Mouse (Mus musculus): ENCODE data around the gene Fam24a. TPM values are rescaled to one million over a fixed set of nuclear protein-coding genes. Genes with fewer than 3 reads are reported as not detected.

Fam24a gene
- not detected in 3 replicates for total RNA-seq (2017)

- no peak for ATAC-seq (replicated peaks; ENCODE audit: insufficient number of reproducible peaks, low FRiP score, low TSS enrichment, poor library complexity, severe bottlenecking)
These were observed at the start of gene Fam24a for GRCm38 (mm10) chr7:131333564-131333963. Gene Fam24a, plus strand, starts transcription at chr7:131333864.

- ATAC-seq (replicated peaks; ENCODE audit: insufficient number of reproducible peaks, low FRiP score, low TSS enrichment, poor library complexity, severe bottlenecking), result no peak
These were observed 36.5 kb upstream of the Fam24a start for GRCm38 (mm10) chr7:131297151-131297550.

GRCm38 (mm10) chr7:131303340-131303739, 30.3 kb upstream of the Fam24a start:
- ATAC-seq (replicated peaks; ENCODE audit: insufficient number of reproducible peaks, low FRiP score, low TSS enrichment, poor library complexity, severe bottlenecking), result no peak

- ATAC-seq (replicated peaks; ENCODE audit: insufficient number of reproducible peaks, low FRiP score, low TSS enrichment, poor library complexity, severe bottlenecking), result no peak
These were observed 26.9 kb upstream of the Fam24a start for GRCm38 (mm10) chr7:131306733-131307132.

GRCm38 (mm10) chr7:131314493-131314892, 19.2 kb upstream of the Fam24a start:
- no peak for ATAC-seq (replicated peaks; ENCODE audit: insufficient number of reproducible peaks, low FRiP score, low TSS enrichment, poor library complexity, severe bottlenecking)

- no peak for ATAC-seq (replicated peaks; ENCODE audit: insufficient number of reproducible peaks, low FRiP score, low TSS enrichment, poor library complexity, severe bottlenecking)
These were observed 16.1 kb upstream of the Fam24a start for GRCm38 (mm10) chr7:131317587-131317986.

GRCm38 (mm10) chr7:131318340-131318739, 15.3 kb upstream of the Fam24a start:
- ATAC-seq (replicated peaks; ENCODE audit: insufficient number of reproducible peaks, low FRiP score, low TSS enrichment, poor library complexity, severe bottlenecking), result no peak

- ATAC-seq (replicated peaks; ENCODE audit: insufficient number of reproducible peaks, low FRiP score, low TSS enrichment, poor library complexity, severe bottlenecking), result no peak
These were observed 11.5 kb upstream of the Fam24a start, which contains the start of gene Cuzd1 for GRCm38 (mm10) chr7:131322192-131322591. Gene Cuzd1, minus strand, starts transcription at chr7:131322292.

- no peak for ATAC-seq (replicated peaks; ENCODE audit: insufficient number of reproducible peaks, low FRiP score, low TSS enrichment, poor library complexity, severe bottlenecking)
These were observed 6.6 kb upstream of the Fam24a start for GRCm38 (mm10) chr7:131327054-131327453.

- ATAC-seq (replicated peaks; ENCODE audit: insufficient number of reproducible peaks, low FRiP score, low TSS enrichment, poor library complexity, severe bottlenecking), result no peak
These were observed 4.2 kb upstream of the Fam24a start, which contains the start of gene Fam24b for GRCm38 (mm10) chr7:131329416-131329815. Gene Fam24b, minus strand, starts transcription at chr7:131329516.

GRCm38 (mm10) chr7:131331688-131332087, 2.0 kb upstream of the Fam24a start:
- ATAC-seq (replicated peaks; ENCODE audit: insufficient number of reproducible peaks, low FRiP score, low TSS enrichment, poor library complexity, severe bottlenecking), result no peak

- no peak for ATAC-seq (replicated peaks; ENCODE audit: insufficient number of reproducible peaks, low FRiP score, low TSS enrichment, poor library complexity, severe bottlenecking)
These were observed 3.9 kb downstream of the Fam24a start for GRCm38 (mm10) chr7:131337502-131338068.

- no peak for ATAC-seq (replicated peaks; ENCODE audit: insufficient number of reproducible peaks, low FRiP score, low TSS enrichment, poor library complexity, severe bottlenecking)
These were observed 12.3 kb downstream of the Fam24a start for GRCm38 (mm10) chr7:131345856-131346541.

GRCm38 (mm10) chr7:131356105-131356504, 22.4 kb downstream of the Fam24a start:
- no peak for ATAC-seq (replicated peaks; ENCODE audit: insufficient number of reproducible peaks, low FRiP score, low TSS enrichment, poor library complexity, severe bottlenecking)

GRCm38 (mm10) chr7:131362269-131362614, 28.6 kb downstream of the Fam24a start:
- ATAC-seq (replicated peaks; ENCODE audit: insufficient number of reproducible peaks, low FRiP score, low TSS enrichment, poor library complexity, severe bottlenecking), result no peak; the same call in 1 of the 2 replicates

GRCm38 (mm10) chr7:131362615-131363300, 29.1 kb downstream of the Fam24a start, which contains the start of gene 2310057M21Rik:
Gene 2310057M21Rik, minus strand, starts transcription at chr7:131362759.
- ATAC-seq (replicated peaks; ENCODE audit: insufficient number of reproducible peaks, low FRiP score, low TSS enrichment, poor library complexity, severe bottlenecking), result peak; percentile 92

- ATAC-seq (replicated peaks; ENCODE audit: insufficient number of reproducible peaks, low FRiP score, low TSS enrichment, poor library complexity, severe bottlenecking), result no peak
These were observed 30.5 kb downstream of the Fam24a start for GRCm38 (mm10) chr7:131364131-131364530.

- peak; percentile 95 for ATAC-seq (replicated peaks; ENCODE audit: insufficient number of reproducible peaks, low FRiP score, low TSS enrichment, poor library complexity, severe bottlenecking)
These were observed 37.2 kb downstream of the Fam24a start, which contains the start of gene Pstk for GRCm38 (mm10) chr7:131370648-131371469. Gene Pstk, plus strand, starts transcription at chr7:131371141.

- no peak for ATAC-seq (replicated peaks; ENCODE audit: insufficient number of reproducible peaks, low FRiP score, low TSS enrichment, poor library complexity, severe bottlenecking)
These were observed 37.8 kb downstream of the Fam24a start for GRCm38 (mm10) chr7:131371470-131371860.

Measured in monocyte, adult 5-6 weeks (primary cell).